Mouse (Mus musculus): ENCODE measurements at regions not wholly inside any gene's neighbourhood (a gene's known extent, or its start where the extent isn't known, plus 50 kb on each side); places are given as distances from the start of the nearest gene placed in this dataset.

GRCm38 (mm10) chr10:66940368-66940767 lies 155.6 kb upstream of the Jmjd1c start:
- no peak for DNase-seq

GRCm38 (mm10) chr10:66940922-66941321 lies 155.0 kb upstream of the Jmjd1c start:
- DNase-seq = no peak

- DNase-seq = no peak
Observed at GRCm38 (mm10) chr10:66941974-66942373, 154.0 kb upstream of the Jmjd1c start.

GRCm38 (mm10) chr10:66943875-66944274 lies 152.1 kb upstream of the Jmjd1c start:
- DNase-seq = no peak

GRCm38 (mm10) chr10:66946161-66946560 lies 149.8 kb upstream of the Jmjd1c start:
- no peak for DNase-seq

GRCm38 (mm10) chr10:66948329-66948728 lies 147.6 kb upstream of the Jmjd1c start:
- DNase-seq = no peak

- DNase-seq = no peak
Observed at GRCm38 (mm10) chr10:66950441-66950840, 145.5 kb upstream of the Jmjd1c start.

- DNase-seq = no peak
Observed at GRCm38 (mm10) chr10:66951231-66951822, 144.6 kb upstream of the Jmjd1c start.

- DNase-seq = no peak
Observed at GRCm38 (mm10) chr10:66951935-66952334, 144.0 kb upstream of the Jmjd1c start.

GRCm38 (mm10) chr10:66953248-66953975 lies 142.5 kb upstream of the Jmjd1c start:
- DNase-seq = no peak

GRCm38 (mm10) chr10:66953976-66954505 lies 141.9 kb upstream of the Jmjd1c start:
- no peak for DNase-seq

- DNase-seq = no peak
Observed at GRCm38 (mm10) chr10:66955430-66955829, 140.5 kb upstream of the Jmjd1c start.

- DNase-seq = no peak
Observed at GRCm38 (mm10) chr10:66956619-66957018, 139.3 kb upstream of the Jmjd1c start.

GRCm38 (mm10) chr10:66957373-66957772 lies 138.6 kb upstream of the Jmjd1c start:
- DNase-seq = no peak
